Mouse (Mus musculus) monocyte, adult 2 months (primary cell): Measurements from ENCODE around the gene Hoxd8.

Experiments
- DNase-seq, 2 experiments: peaks; one replicate each; pipeline ENCODE4 v3.0.0; 2022; ENCODE audit warnings: low spot score in 2 of 2, low read depth in 1 of 2

The Hoxd8 gene

GRCm38 (mm10) chr2:74698201-74699052 lies 6.0 kb upstream of the Hoxd8 start:
- DNase-seq = no peak

- no peak for DNase-seq
Measured at GRCm38 (mm10) chr2:74699053-74699430, 5.4 kb upstream of the Hoxd8 start.

- no peak for DNase-seq
Measured at GRCm38 (mm10) chr2:74699664-74700545, 4.5 kb upstream of the Hoxd8 start.

- DNase-seq = no peak
Measured at GRCm38 (mm10) chr2:74700546-74701112, 3.8 kb upstream of the Hoxd8 start.

GRCm38 (mm10) chr2:74701949-74702819 lies 2.2 kb upstream of the Hoxd8 start:
- DNase-seq = no peak

GRCm38 (mm10) chr2:74702820-74703219 lies 1.6 kb upstream of the Hoxd8 start:
- no peak for DNase-seq

- no peak for DNase-seq
Measured at GRCm38 (mm10) chr2:74703317-74703716, 1.1 kb upstream of the Hoxd8 start.

GRCm38 (mm10) chr2:74703720-74704392 lies 559 bp upstream of the Hoxd8 start:
- DNase-seq = no peak

- no peak for DNase-seq
Measured at GRCm38 (mm10) chr2:74704999-74705466, 618 bp downstream of the Hoxd8 start.

GRCm38 (mm10) chr2:74705467-74706089 lies 1.2 kb downstream of the Hoxd8 start:
- no peak for DNase-seq

- DNase-seq = no peak
Measured at GRCm38 (mm10) chr2:74706393-74706960, 2.1 kb downstream of the Hoxd8 start.

GRCm38 (mm10) chr2:74707599-74707998 lies 3.2 kb downstream of the Hoxd8 start:
- no peak for DNase-seq

- DNase-seq = no peak
Measured at GRCm38 (mm10) chr2:74708676-74709075, 4.3 kb downstream of the Hoxd8 start.

- DNase-seq = no peak
Measured at GRCm38 (mm10) chr2:74709465-74710419, 5.3 kb downstream of the Hoxd8 start.

- DNase-seq = no peak
Measured at GRCm38 (mm10) chr2:74710929-74711543, 6.6 kb downstream of the Hoxd8 start.

GRCm38 (mm10) chr2:74711721-74712621 lies 7.6 kb downstream of the Hoxd8 start, which contains the start of the genes Hoxd3 and Hoxd4:
Hoxd3 (plus strand) TSS chr2:74711927.
Hoxd4 (plus strand) TSS chr2:74711929.
- DNase-seq = no peak
